17 mouse cellular contexts compared by ENCODE assay signal in the genomic region with DNA sequence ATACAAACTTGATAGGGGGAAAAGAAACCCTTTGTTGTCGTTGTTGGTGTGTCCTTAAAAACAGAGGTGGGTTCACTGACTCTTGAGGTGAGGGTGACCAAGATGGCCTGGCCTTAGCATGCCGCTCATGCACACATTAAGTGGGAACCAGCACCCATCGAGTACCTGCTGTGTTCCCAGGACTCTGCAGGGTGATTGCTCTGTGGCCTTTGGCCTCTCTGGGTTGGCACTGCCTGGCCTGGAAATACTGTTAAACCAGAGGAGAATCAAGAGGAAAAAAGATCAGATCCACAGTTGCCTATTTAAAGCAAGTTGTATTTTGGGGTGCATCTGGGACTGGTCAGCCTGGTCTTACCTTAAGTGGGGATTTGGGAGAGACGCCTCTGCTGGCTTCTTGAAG.
"Had no signal": no experiment of that assay in that cellular context is flagged by ENCODE, and none has a peak within 500 bp of the region (broad histone marks: within the 10 kb centered on the region; RNA-seq: fewer than 3 reads in every experiment).

No protein-coding gene starts in this region.

- H3K4me3 ChIP-seq: lung, embryonic 15.5 days; megakaryocyte, embryonic 14.5 days; midbrain, embryonic 13.5 days; midbrain, embryonic 15.5 days; neural tube, embryonic 12.5 days; stomach, embryonic 15.5 days had no signal

- H3K27me3 ChIP-seq: lung, embryonic 15.5 days; midbrain, embryonic 13.5 days; midbrain, embryonic 15.5 days; neural tube, embryonic 12.5 days; stomach, embryonic 15.5 days had no signal

- H3K9me3 ChIP-seq: lung, embryonic 15.5 days; midbrain, embryonic 13.5 days; midbrain, embryonic 15.5 days; neural tube, embryonic 12.5 days; stomach, embryonic 15.5 days had no signal

- ATAC-seq: lung, postnatal 0 days; midbrain, embryonic 13.5 days; midbrain, embryonic 15.5 days had no signal

- H3K4me1 ChIP-seq: lung, embryonic 15.5 days; megakaryocyte, embryonic 14.5 days; midbrain, embryonic 13.5 days; stomach, embryonic 15.5 days had no signal

- H3K36me3 ChIP-seq: lung, embryonic 15.5 days; midbrain, embryonic 13.5 days; midbrain, embryonic 15.5 days; neural tube, embryonic 12.5 days; stomach, embryonic 15.5 days had no signal

- H3K4me2 ChIP-seq: lung, embryonic 15.5 days; midbrain, embryonic 11.5 days; midbrain, embryonic 13.5 days; midbrain, embryonic 15.5 days; neural tube, embryonic 12.5 days; stomach, embryonic 15.5 days had no signal

- DNase-seq: lung, adult 2 months; lung, postnatal 14 days; lung, postnatal 36 days; right cerebral cortex, postnatal 14 days; thymus, adult 2 months; thymus, postnatal 25 days; thymus, postnatal 4 days had no signal

- H3K27ac ChIP-seq: lung, embryonic 15.5 days; macrophage; midbrain, embryonic 13.5 days; midbrain, embryonic 15.5 days; neural tube, embryonic 12.5 days; stomach, embryonic 15.5 days; stomach, postnatal 0 days had no signal

- H3K9ac ChIP-seq: lung, embryonic 15.5 days; midbrain, embryonic 13.5 days; midbrain, embryonic 15.5 days; neural tube, embryonic 12.5 days; stomach, embryonic 15.5 days had no signal
